Mouse (Mus musculus) limb, embryonic 11.5 days (tissue): ENCODE measurements around the gene Arhgap15. TPM values are rescaled to one million over a fixed set of nuclear protein-coding genes. Genes with fewer than 3 reads are reported as not detected.
"Not testable (repeated sequence)": the region's sequence is repeated elsewhere in the genome, so short reads cannot be mapped to it uniquely, and the experiment has no call there.

Source experiments
- ATAC-seq: fragments of 200-750 bp; cut with Nextera tagmentation; 2 replicates; pipeline ENCODE4 v1.8.0; 2017; ENCODE audit warnings: low read depth; ENCODE audit not compliant: insufficient number of reproducible peaks, low FRiP score, low TSS enrichment
- DNase-seq: peaks from one replicate; pipeline ENCODE4 v3.0.0-alpha.2; 2015; ENCODE audit warnings: low spot score
- H3K27ac ChIP-seq: fragments of 300-500 bp; sonication (generic); replicated peaks from 2 replicates; pipeline ENCODE4 v1.5.1; 2014; ENCODE audit warnings: low read depth, mild to moderate bottlenecking, low read length
- H3K27me3 ChIP-seq: fragments of 300-500 bp; sonication (generic); 2 replicates; pipeline ENCODE4 v1.6.1; 2014; ENCODE audit warnings: mild to moderate bottlenecking, low read length, mixed read lengths; ENCODE audit not compliant: control insufficient read depth, insufficient read depth
- H3K36me3 ChIP-seq: fragments of 300-500 bp; sonication (generic); 2 replicates; pipeline ENCODE4 v1.6.1; 2014; ENCODE audit warnings: mild to moderate bottlenecking, low read length, moderate library complexity, mixed read lengths; ENCODE audit not compliant: control insufficient read depth, insufficient read depth
- H3K4me1 ChIP-seq: fragments of 300-500 bp; sonication (generic); 2 replicates; pipeline ENCODE4 v1.6.1; 2014; ENCODE audit warnings: low read length, mixed read lengths; ENCODE audit not compliant: control insufficient read depth, insufficient read depth
- H3K4me2 ChIP-seq: fragments of 300-500 bp; sonication (generic); 2 replicates; pipeline ENCODE4 v1.6.1; 2014; ENCODE audit warnings: low read depth, mild to moderate bottlenecking, moderate library complexity; ENCODE audit not compliant: severe bottlenecking
- H3K4me3 ChIP-seq: fragments of 300-500 bp; sonication (generic); 2 replicates; pipeline ENCODE4 v1.5.1; 2014; ENCODE audit warnings: low read depth, low read length
- H3K9ac ChIP-seq: fragments of 300-500 bp; sonication (generic); 2 replicates; pipeline ENCODE4 v1.6.1; 2014; ENCODE audit warnings: mild to moderate bottlenecking, low read length
- H3K9me3 ChIP-seq: fragments of 300-500 bp; sonication (generic); 2 replicates; pipeline ENCODE4 v1.6.1; 2016; ENCODE audit warnings: low read length; ENCODE audit not compliant: control insufficient read depth
- WGBS: fragments of 180-500 bp; shearing (Covaris S2); extraction: QIAGEN DNeasy Blood & Tissue Kit; methylation state at CpG from one replicate; pipeline ENCODE4 v1.1.7; 2014; 5-methylcytosine and 5-hydroxymethylcytosine counted together
- polyA plus RNA-seq: library from polyadenylated mRNA; unstranded; fragments of >200 nt; fragmentation: Nextera tagmentation; extraction: Ambion mirVana; gene quantifications from 2 replicates; pipeline ENCODE4 v1.2.1, GENCODE M21; 2014

The Arhgap15 gene
- polyA plus RNA-seq, 1 experiment from 2014 or later: 0.32 TPM

DNA sequence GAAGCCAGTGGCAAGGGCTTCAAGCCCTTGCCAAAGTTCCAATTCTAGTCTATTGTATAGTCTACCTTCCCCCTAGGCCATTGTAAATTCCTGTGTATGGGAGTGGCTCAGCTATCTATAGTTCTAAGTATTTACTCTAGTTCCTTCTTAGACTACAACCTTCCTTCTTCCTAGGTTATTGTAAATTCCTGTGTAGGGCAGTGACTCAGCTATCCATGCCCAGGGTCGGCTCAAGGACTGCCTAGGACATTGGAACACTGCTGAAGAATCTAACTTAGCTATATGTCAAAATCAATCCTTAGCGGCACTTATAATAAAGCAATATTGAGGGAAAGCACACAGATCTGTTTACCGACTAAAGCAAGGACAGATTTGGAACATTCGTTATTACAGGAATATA lies 13.6 kb upstream of the Arhgap15 start:
- not testable (repeated sequence) for H3K27ac ChIP-seq, H3K4me1 ChIP-seq, H3K4me3 ChIP-seq, ATAC-seq, H3K27me3 ChIP-seq, H3K36me3 ChIP-seq, DNase-seq, H3K9me3 ChIP-seq, H3K9ac ChIP-seq, H3K4me2 ChIP-seq
- 90% methylated on average over 4 of the region's 4 CpGs for WGBS

DNA sequence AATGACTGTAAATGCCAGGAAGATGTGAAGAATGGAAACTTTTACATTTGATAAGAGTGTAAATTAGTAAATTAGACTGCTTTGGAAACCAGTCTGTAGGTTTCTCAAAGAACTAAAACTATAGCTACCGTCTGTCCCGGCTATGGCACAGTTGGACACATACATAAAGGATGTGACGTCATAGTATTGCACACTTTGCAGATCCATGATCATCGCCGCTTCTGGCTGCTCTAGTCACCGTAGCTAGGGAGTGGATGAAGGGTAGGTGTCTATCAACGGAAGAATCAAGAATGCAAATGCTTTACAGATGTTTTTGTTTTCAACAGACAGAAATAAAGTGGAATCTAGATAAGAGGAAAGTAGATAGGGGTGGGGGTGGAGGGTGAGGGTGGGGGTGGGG lies 11.1 kb upstream of the Arhgap15 start:
- WGBS: 89% methylated on average over 7 of the region's 7 CpGs

DNA sequence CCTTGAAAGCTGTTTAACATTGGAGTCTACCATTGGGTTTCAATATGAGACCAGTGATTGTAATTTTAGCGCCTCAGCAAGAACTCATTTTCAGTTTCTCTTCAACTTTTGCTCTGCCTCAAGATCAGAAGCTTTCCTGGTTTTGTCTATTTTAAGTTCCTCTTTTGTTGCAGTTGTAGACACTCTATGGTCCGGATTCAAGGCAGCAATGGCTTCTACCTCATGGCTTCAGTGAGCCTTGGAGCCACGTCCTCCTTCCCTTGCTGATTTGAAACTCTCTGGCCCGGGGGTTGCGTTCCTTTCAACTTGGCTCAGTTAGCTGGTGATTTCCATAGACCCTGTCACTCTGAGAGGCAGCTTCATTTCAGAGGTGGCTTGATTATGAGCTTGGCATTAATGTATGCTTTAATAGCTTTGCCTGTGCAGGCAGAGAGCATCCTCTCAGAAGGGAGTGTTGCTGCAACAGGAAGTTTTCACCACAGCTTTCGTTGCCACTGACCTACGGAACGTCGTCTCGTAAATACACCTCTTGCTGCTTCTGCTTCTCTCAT lies 10.0 kb upstream of the Arhgap15 start:
- Histone ChIP-seq H3K4me2 (no peak overlapping the region), H3K4me1 (no peaks in the 10 kb centered on the region), H3K36me3 (no peaks in the 10 kb centered on the region), H3K4me3 (no peak overlapping the region), H3K9me3 (no peaks in the 10 kb centered on the region), H3K9ac (no peak overlapping the region), H3K27me3 (no peaks in the 10 kb centered on the region), H3K27ac (no peak overlapping the region)
- no peak for ATAC-seq
- no peak for DNase-seq
- WGBS: 85% methylated on average over 10 of the region's 10 CpGs

More for the DNA sequence above, 11.1 kb upstream of the Arhgap15 start:
- no peak overlapping the region for H3K27ac ChIP-seq
- no peaks in the 10 kb centered on the region for H3K9me3 ChIP-seq
- ATAC-seq (no peak), DNase-seq (no peak)
- H3K4me2 ChIP-seq: no peak overlapping the region
- H3K36me3 ChIP-seq: no peaks in the 10 kb centered on the region
- H3K4me3 ChIP-seq: no peak overlapping the region
- no peaks in the 10 kb centered on the region for H3K4me1 ChIP-seq
- H3K9ac ChIP-seq: no peak overlapping the region
- H3K27me3 ChIP-seq: no peaks in the 10 kb centered on the region

DNA sequence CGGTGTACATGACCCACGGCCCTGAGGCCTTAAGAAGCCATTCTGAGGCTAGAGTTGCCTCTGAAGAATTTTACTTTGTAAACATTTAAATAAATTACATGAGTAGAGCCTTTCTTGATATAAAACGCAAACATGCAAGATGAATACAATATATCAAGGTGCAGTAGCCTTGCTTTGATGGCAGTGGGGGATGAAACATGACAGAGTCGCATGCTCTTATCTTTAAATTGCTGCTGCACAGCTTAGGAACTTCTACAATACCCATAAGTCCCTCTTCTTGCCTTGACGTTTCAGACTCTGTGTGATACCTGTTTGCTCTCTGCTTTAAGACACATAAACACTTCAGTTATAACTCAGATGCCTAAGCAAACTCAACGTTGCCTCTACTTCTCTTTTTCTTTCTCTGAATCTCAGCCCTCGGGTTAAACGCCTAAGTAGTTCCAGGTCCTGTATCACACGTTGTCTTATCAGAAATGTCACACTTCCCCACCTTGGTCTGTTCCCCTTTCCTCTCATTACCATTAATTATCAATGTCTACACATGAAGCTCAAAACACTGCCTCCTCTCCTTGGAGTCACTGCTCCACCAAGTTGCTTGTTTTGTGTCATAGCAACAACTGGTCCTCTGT lies 9.3 kb upstream of the Arhgap15 start:
- H3K9me3 ChIP-seq: no peaks in the 10 kb centered on the region
- WGBS: 81% methylated on average over 9 of the region's 9 CpGs
- H3K4me1 ChIP-seq: no peaks in the 10 kb centered on the region
- H3K27ac ChIP-seq: no peak overlapping the region
- no peak overlapping the region for H3K4me3 ChIP-seq
- DNase-seq (no peak), ATAC-seq (no peak)
- H3K4me2 ChIP-seq: no peak overlapping the region
- H3K9ac ChIP-seq: no peak overlapping the region
- H3K27me3 ChIP-seq: no peaks in the 10 kb centered on the region
- H3K36me3 ChIP-seq: no peaks in the 10 kb centered on the region

DNA sequence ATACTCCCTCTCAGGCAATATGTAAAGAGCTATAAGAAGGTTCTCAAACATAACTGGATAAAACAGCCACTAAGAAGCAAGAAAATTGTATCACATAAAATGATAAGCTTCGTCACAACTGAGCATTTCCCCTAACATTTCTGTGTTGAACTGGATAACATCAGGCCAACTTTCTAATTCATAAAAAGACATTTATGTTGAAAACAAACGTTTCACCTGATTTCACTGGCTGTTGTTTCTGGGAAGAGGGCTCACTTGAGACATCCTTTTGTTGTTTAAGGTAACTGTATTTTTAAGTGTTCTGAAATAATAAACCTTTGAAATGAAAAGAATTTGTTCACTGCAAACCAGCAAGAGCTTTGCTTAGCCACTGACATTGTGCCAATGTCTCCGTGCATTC lies 697 bp downstream of the Arhgap15 start:
- ATAC-seq (no peak), DNase-seq (no peak)
- 80% methylated on average over 3 of the region's 3 CpGs for WGBS
- Histone ChIP-seq H3K36me3 (no peaks in the 10 kb centered on the region), H3K9ac (no peak overlapping the region), H3K27ac (no peak overlapping the region), H3K27me3 (no peaks in the 10 kb centered on the region), H3K9me3 (no peaks in the 10 kb centered on the region), H3K4me1 (no peaks in the 10 kb centered on the region), H3K4me3 (no peak overlapping the region), H3K4me2 (no peak overlapping the region)

DNA sequence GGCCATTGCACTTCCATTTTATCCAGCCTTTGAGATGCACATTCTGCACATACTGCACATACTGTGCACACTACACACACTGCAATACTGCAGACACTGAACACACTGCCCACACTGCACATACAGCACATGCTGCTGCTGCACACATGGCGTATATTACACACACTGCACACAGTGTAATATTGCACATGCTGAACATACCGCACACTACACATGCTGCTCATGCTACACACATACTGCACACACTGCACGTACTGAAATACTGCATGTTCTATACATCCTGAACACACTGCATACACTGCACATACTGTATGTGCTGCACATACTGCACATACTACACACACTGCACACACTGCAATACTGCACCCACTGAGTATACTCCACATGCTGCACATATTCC lies 7.3 kb downstream of the Arhgap15 start:
- H3K27ac ChIP-seq: no peak overlapping the region
- no peak overlapping the region for H3K4me2 ChIP-seq
- DNase-seq (no peak), ATAC-seq (no peak)
- no peaks in the 10 kb centered on the region for H3K4me1 ChIP-seq
- H3K27me3 ChIP-seq: no peaks in the 10 kb centered on the region
- H3K9ac ChIP-seq: no peak overlapping the region
- H3K4me3 ChIP-seq: no peak overlapping the region
- no peaks in the 10 kb centered on the region for H3K36me3 ChIP-seq
- WGBS: 96% methylated on average over 3 of the region's 3 CpGs
- no peaks in the 10 kb centered on the region for H3K9me3 ChIP-seq

DNA sequence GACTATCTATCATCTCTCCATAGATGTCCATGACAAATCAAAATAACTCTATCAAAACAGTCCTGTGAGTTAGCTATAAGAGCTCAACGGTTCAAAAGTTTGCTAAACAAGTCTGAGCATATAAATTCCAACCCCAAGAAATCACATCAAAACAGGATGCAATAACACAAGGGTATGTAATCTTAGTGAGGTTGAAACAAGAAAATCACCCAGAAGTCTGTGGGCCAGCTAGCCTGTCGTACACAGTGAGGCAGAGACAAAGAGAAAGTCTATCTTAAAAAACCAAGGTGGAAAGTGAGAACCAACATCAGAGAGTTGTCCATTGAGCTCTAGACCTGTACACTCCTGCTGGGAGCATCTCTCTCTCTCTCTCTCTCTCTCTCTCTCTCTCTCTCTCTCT lies 8.0 kb downstream of the Arhgap15 start:
- no peak for DNase-seq
- no peak overlapping the region for H3K27ac ChIP-seq
- H3K4me1 ChIP-seq: no peaks in the 10 kb centered on the region
- H3K4me2 ChIP-seq: no peak overlapping the region
- 79% methylated on average over 2 of the region's 2 CpGs for WGBS
- no peaks in the 10 kb centered on the region for H3K27me3 ChIP-seq
- H3K36me3 ChIP-seq: no peaks in the 10 kb centered on the region
- no peak overlapping the region for H3K9ac ChIP-seq
- no peak overlapping the region for H3K4me3 ChIP-seq
- ATAC-seq: no peak
- no peaks in the 10 kb centered on the region for H3K9me3 ChIP-seq

DNA sequence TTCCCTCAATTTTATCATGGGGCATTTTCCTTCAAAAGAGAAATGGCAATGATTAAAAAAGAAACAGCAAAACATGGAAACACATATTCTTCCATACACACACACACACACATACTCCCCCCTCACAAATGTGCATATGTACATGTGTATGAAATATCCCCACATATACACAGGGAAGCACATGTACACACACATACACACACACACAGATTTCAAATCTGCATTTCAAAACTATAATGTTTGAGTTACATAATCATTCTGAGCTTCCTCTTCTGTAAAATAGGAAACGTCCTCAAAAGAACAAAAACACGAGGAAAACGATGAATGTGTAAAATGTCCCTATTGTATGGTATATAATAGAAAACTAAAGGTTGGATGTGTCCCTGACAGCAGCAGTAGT lies 13.1 kb downstream of the Arhgap15 start:
- ATAC-seq (no peak), DNase-seq (no peak)
- Histone ChIP-seq H3K4me1 (no peaks in the 10 kb centered on the region), H3K27ac (no peak overlapping the region), H3K9me3 (no peaks in the 10 kb centered on the region), H3K4me2 (no peak overlapping the region), H3K4me3 (no peak overlapping the region), H3K36me3 (no peaks in the 10 kb centered on the region), H3K9ac (no peak overlapping the region), H3K27me3 (no peaks in the 10 kb centered on the region)
- WGBS: 88% methylated on average over 3 of the region's 3 CpGs

DNA sequence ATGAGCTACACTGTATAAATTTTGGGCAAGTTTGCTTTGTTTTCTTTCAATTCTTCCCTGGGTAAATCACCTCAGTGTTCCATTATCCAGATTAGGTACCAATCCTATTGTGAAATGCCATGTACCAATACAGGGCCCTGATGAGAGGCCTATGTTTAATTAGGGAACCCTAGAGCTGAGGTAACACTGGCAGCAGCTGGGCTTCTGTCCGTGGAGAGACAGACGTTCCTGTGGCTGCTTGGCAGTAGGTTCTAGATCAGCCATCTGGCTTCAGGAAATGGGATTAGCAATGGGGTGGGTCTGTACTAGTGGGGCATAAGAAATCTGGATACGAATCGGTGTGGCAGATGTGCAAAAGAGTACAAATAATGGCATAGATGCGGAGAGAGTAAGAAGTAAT lies 14.7 kb downstream of the Arhgap15 start:
- Histone ChIP-seq H3K4me3 (no peak overlapping the region), H3K4me2 (no peak overlapping the region), H3K36me3 (no peaks in the 10 kb centered on the region), H3K27ac (no peak overlapping the region), H3K9me3 (no peaks in the 10 kb centered on the region), H3K4me1 (no peaks in the 10 kb centered on the region), H3K27me3 (no peaks in the 10 kb centered on the region), H3K9ac (no peak overlapping the region)
- no peak for ATAC-seq
- 82% methylated on average over 5 of the region's 5 CpGs for WGBS
- no peak for DNase-seq
